Mouse (Mus musculus): Measurements from ENCODE around the gene Olfr820. TPM values are rescaled to one million over a fixed set of nuclear protein-coding genes. Genes with fewer than 3 reads are reported as not detected.
"Not testable (repeated sequence)": the region's sequence is repeated elsewhere in the genome, so short reads cannot be mapped to it uniquely, and the experiment has no call there.

The Olfr820 gene
- polyA plus RNA-seq (2016; fragmentation: Nextera tagmentation; extraction: Ambion mirVana): not detected in 2 replicates

DNA sequence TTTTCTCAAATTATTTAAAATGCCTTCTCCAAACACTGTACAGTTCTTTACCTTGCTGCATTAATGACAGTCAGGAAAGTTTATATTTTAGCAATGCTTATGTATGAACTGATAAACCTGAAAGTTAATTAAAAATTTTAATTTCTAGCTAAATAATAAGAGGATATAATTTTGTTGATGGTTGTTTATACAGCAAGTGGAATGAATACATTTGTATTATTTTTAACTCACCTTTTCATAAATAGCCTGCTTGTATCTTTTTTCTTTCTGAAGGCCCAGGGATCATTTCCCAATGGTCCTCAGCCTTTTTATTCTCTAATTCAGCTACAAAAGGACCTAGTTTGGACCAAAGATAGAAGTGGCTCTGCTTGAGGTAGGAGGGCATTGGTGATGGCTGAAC is at the start of gene Olfr820:
Gene Olfr820 (plus strand): TSS at position 301 of the 400 bp plus-strand sequence.
- Histone ChIP-seq H3K36me3 (no peaks in the 10 kb centered on the region), H3K4me1 (no peaks in the 10 kb centered on the region), H3K9me3 (no peaks in the 10 kb centered on the region), H3K27me3 (ENCODE audit: insufficient read depth, poor library complexity, severe bottlenecking) (no peaks in the 10 kb centered on the region), H3K4me3 (no peak within 1 kb of the TSS), H3K27ac (no peak within 1 kb of the TSS)
- DNase-seq (ENCODE audit: low spot score): no peak

DNA sequence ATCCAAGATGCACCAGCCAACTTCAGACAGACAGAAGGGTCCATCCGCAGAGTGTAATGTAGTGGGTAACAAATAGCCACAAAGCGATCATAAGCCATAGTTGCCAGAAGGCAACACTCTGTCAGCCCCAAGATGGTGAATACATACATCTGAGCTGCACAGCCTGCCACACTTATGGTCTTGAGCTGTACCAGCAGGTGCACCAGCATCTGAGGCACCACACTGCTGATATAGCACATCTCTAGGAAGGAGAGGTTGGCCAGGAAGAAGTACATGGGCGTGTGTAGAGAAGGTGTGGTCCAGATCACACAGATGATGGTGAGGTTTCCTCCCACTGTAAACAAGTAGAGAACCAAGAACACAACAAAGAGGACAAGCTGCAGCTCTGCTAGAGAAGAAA is 46.2 kb upstream of the Olfr820 start:
- not testable (repeated sequence) for DNase-seq (ENCODE audit: low spot score); H3K27me3 ChIP-seq (ENCODE audit: insufficient read depth, poor library complexity, severe bottlenecking); H3K9me3 ChIP-seq; H3K4me3 ChIP-seq; H3K4me1 ChIP-seq; H3K27ac ChIP-seq; H3K36me3 ChIP-seq
- WGBS: 80% methylated on average over 2 of the region's 3 CpGs

DNA sequence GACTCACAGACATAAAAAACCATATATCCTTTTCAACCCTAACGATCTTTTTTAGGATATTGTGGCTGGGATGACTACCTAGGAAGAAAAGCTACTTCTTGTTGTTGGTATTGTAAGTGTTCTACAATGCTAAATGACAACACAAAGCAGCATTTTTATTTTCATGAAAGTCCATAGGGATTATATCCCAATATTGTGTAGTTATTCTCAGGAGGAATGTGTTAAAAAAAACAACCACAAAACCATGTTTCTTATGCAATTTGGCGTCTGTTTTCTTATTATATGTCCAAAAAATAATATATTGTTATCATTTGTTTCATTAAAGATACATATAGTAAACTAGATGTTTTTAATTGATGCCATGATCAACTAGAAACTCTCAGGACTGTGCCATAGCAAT is 45.3 kb upstream of the Olfr820 start, which contains the start of gene Olfr819:
Gene Olfr819 (minus strand): TSS at position 101 of the 400 bp plus-strand sequence.
- DNase-seq (ENCODE audit: low spot score); H3K4me1 ChIP-seq: not testable (repeated sequence)
- WGBS: 72% methylated on average over 2 of the region's 2 CpGs

DNA sequence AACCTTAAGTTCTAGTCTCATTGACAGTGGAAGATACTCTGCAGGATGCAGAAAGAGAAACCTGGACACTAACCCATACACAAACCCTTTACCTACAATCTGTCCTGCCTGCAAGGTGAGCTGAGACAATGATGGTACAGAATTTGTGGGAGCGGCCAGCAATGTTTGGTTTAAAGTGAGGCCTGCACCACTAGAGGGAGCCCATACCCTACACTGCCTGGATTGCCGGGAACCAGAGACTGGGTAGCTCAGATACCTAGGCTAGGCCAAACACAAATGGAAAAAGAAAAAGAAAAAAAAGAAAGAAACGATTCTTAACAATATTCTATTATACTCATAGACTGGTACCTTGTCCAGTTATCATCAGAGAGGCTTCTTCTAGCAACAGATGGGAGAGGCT is 39.4 kb upstream of the Olfr820 start:
- H3K4me1 ChIP-seq; H3K9me3 ChIP-seq; H3K4me3 ChIP-seq; DNase-seq (ENCODE audit: low spot score); H3K27me3 ChIP-seq (ENCODE audit: insufficient read depth, poor library complexity, severe bottlenecking); H3K27ac ChIP-seq; H3K36me3 ChIP-seq: not testable (repeated sequence)
- WGBS: no CpG with 5 or more reads among the region's 3 CpGs

More for the DNA sequence above, 45.3 kb upstream of the Olfr820 start, which contains the start of gene Olfr819:
- not testable (repeated sequence) for H3K27ac ChIP-seq; H3K9me3 ChIP-seq; H3K4me3 ChIP-seq; H3K27me3 ChIP-seq (ENCODE audit: insufficient read depth, poor library complexity, severe bottlenecking); H3K36me3 ChIP-seq

DNA sequence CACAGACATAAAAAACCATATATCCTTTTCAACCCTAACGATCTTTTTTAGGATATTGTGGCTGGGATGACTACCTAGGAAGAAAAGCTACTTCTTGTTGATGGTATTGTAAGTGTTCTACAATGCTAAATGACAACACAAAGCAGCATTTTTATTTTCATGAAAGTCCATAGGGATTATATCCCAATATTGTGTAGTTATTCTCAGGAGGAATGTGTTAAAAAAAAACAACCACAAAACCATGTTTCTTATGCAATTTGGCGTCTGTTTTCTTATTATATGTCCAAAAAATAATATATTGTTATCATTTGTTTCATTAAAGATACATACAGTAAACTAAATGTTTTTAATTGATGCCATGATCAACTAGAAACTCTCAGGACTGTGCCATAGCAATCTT is 36.4 kb upstream of the Olfr820 start, which contains the start of gene Olfr247:
Gene Olfr247 (minus strand): TSS at position 101 of the 400 bp plus-strand sequence.
- H3K9me3 ChIP-seq; H3K36me3 ChIP-seq; H3K4me3 ChIP-seq; DNase-seq (ENCODE audit: low spot score); H3K27ac ChIP-seq; H3K27me3 ChIP-seq (ENCODE audit: insufficient read depth, poor library complexity, severe bottlenecking); H3K4me1 ChIP-seq: not testable (repeated sequence)
- WGBS: no CpG with 5 or more reads among the region's 2 CpGs

DNA sequence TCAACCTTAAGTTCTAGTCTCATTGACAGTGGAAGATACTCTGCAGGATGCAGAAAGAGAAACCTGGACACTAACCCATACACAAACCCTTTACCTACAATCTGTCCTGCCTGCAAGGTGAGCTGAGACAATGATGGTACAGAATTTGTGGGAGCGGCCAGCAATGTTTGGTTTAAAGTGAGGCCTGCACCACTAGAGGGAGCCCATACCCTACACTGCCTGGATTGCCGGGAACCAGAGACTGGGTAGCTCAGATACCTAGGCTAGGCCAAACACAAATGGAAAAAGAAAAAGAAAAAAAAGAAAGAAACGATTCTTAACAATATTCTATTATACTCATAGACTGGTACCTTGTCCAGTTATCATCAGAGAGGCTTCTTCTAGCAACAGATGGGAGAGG is 30.6 kb upstream of the Olfr820 start:
- not testable (repeated sequence) for DNase-seq (ENCODE audit: low spot score); H3K4me1 ChIP-seq; H3K4me3 ChIP-seq; H3K27me3 ChIP-seq (ENCODE audit: insufficient read depth, poor library complexity, severe bottlenecking); H3K27ac ChIP-seq; H3K9me3 ChIP-seq; H3K36me3 ChIP-seq
- WGBS: no CpG with 5 or more reads among the region's 3 CpGs

DNA sequence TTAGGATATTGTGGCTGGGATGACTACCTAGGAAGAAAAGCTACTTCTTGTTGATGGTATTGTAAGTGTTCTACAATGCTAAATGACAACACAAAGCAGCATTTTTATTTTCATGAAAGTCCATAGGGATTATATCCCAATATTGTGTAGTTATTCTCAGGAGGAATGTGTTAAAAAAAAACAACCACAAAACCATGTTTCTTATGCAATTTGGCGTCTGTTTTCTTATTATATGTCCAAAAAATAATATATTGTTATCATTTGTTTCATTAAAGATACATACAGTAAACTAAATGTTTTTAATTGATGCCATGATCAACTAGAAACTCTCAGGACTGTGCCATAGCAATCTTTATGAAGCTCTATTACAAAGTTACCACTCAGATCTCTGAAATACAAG is 27.5 kb upstream of the Olfr820 start, which contains the start of gene Gm10310:
Gene Gm10310 (minus strand): TSS at position 101 of the 400 bp plus-strand sequence.
- DNase-seq (ENCODE audit: low spot score); H3K27ac ChIP-seq; H3K4me3 ChIP-seq; H3K9me3 ChIP-seq; H3K4me1 ChIP-seq; H3K27me3 ChIP-seq (ENCODE audit: insufficient read depth, poor library complexity, severe bottlenecking); H3K36me3 ChIP-seq: not testable (repeated sequence)
- WGBS: no CpG with 5 or more reads among the region's 1 CpGs

DNA sequence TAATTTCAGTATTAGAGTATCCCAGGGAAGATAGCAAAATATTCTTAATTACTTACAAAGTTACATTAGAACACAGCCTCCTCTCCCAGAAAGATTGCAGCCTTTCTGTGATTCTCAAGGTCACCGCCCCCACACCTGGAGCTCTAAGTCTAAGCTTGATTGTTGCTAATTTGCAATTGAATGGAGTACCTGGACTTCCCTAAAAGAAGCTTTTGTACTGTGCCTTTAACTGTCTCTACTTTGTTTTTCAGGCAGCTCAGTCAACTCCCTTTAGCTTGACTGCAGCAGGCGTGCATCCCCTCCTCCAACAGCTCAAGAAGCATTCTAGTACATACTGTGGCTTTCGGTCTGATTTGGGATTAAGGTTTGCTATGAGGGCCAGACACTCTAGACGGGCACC is 8.3 kb upstream of the Olfr820 start:
- H3K27ac ChIP-seq; H3K9me3 ChIP-seq; H3K4me1 ChIP-seq; DNase-seq (ENCODE audit: low spot score); H3K27me3 ChIP-seq (ENCODE audit: insufficient read depth, poor library complexity, severe bottlenecking); H3K4me3 ChIP-seq; H3K36me3 ChIP-seq: not testable (repeated sequence)
- WGBS: 79% methylated on average over 4 of the region's 4 CpGs

DNA sequence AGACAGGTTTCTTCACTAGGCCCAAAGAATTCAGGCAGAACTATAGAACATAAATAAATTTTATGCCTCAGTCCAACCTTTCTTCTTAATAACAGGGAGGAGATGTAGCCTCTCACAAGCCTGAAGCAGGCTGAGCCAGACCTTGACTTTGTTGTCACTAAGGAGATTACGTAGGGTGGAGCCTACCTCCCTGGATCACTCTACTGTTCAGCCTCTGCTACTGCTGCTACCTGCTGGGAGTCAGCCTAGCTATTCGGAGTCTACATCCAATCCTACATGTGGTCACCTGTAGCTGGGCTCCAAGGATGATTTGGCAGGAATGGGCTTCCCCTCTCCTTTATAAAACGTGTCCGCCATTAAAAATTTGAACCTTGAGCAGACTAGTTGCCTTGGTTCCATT is 7.1 kb upstream of the Olfr820 start:
- H3K27me3 ChIP-seq (ENCODE audit: insufficient read depth, poor library complexity, severe bottlenecking); H3K4me3 ChIP-seq; H3K9me3 ChIP-seq; DNase-seq (ENCODE audit: low spot score); H3K4me1 ChIP-seq; H3K36me3 ChIP-seq; H3K27ac ChIP-seq: not testable (repeated sequence)
- 89% methylated on average over 4 of the region's 4 CpGs for WGBS

DNA sequence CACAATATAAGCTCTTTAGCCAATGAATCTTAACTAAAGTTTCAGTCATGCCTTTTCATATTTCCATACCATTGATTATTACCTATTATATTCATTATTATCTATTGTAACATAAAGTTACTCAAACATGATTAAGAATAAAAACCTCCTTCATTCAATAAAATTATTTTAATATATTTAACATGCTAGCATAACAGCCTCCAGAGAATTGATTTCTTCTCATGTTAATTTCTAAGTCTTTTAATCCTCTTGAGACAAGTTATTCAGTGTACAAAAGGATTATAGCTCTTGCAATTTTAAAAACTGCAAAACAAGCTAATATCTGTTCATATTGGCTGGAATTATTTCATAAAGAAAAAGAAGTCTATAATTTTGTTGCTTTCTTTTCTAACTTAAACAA is 17.6 kb downstream of the Olfr820 start, which contains the start of gene Olfr821:
Gene Olfr821 (plus strand): TSS at position 301 of the 400 bp plus-strand sequence.
- H3K9me3 ChIP-seq: no peaks in the 10 kb centered on the region

DNA sequence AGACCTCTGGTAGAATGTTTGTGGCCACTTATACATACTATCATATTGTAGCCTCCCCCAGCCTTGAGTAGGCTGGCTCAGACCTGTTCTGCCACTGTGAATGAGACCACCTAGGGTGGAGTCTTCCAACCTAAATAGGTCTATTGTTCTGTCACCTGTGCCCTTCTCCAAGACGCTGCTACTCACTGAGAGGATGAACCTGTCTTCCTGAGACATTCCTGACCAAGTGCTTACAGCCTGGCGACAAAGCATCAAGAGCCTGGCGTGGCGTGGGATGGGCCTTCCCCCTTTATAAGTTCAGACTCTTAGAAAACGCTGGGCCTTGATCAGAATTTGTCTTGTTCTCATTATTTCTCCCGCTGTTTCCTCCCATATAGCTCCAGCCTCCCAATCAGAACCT is 24.7 kb downstream of the Olfr820 start:
- Histone ChIP-seq H3K4me1 (no peaks in the 10 kb centered on the region), H3K36me3 (no peaks in the 10 kb centered on the region), H3K4me3 (no peak overlapping the region), H3K27me3 (ENCODE audit: insufficient read depth, poor library complexity, severe bottlenecking) (no peaks in the 10 kb centered on the region), H3K27ac (no peak overlapping the region), H3K9me3 (no peaks in the 10 kb centered on the region)
- no peak for DNase-seq (ENCODE audit: low spot score)
- WGBS: 68% methylated on average over 6 of the region's 6 CpGs

More for the DNA sequence above, 17.6 kb downstream of the Olfr820 start, which contains the start of gene Olfr821:
- H3K36me3 ChIP-seq: no peaks in the 10 kb centered on the region
- no peak for DNase-seq (ENCODE audit: low spot score)
- H3K4me3 ChIP-seq: no peak within 1 kb of the TSS
- H3K4me1 ChIP-seq: no peaks in the 10 kb centered on the region
- H3K27me3 ChIP-seq (ENCODE audit: insufficient read depth, poor library complexity, severe bottlenecking): no peaks in the 10 kb centered on the region
- H3K27ac ChIP-seq: no peak within 1 kb of the TSS

Other genes with a start within 250 kb of the Olfr820 start
- gene Olfr808, start 247.1 kb upstream of the Olfr820 start, polyA plus RNA-seq (2016; fragmentation: Nextera tagmentation; extraction: Ambion mirVana): not detected in 2 replicates
- gene Olfr809, start 238.0 kb upstream of the Olfr820 start, polyA plus RNA-seq (2016; fragmentation: Nextera tagmentation; extraction: Ambion mirVana): not detected in 2 replicates
- gene Olfr810, start 217.7 kb upstream of the Olfr820 start, polyA plus RNA-seq (2016; fragmentation: Nextera tagmentation; extraction: Ambion mirVana): not detected in 2 replicates
- not detected in 2 replicates for gene Olfr811, start 208.2 kb upstream of the Olfr820 start, polyA plus RNA-seq (2016; fragmentation: Nextera tagmentation; extraction: Ambion mirVana)
- gene Olfr812, start 166.5 kb upstream of the Olfr820 start, polyA plus RNA-seq (2016; fragmentation: Nextera tagmentation; extraction: Ambion mirVana): not detected in 2 replicates
- not detected in 2 replicates for gene Olfr813, start 157.3 kb upstream of the Olfr820 start, polyA plus RNA-seq (2016; fragmentation: Nextera tagmentation; extraction: Ambion mirVana)
- not detected in 2 replicates for gene Olfr814, start 132.8 kb upstream of the Olfr820 start, polyA plus RNA-seq (2016; fragmentation: Nextera tagmentation; extraction: Ambion mirVana)
- gene Olfr815, start 106.8 kb upstream of the Olfr820 start, polyA plus RNA-seq (2016; fragmentation: Nextera tagmentation; extraction: Ambion mirVana): not detected in 2 replicates
- gene Olfr816, start 97.0 kb upstream of the Olfr820 start, polyA plus RNA-seq (2016; fragmentation: Nextera tagmentation; extraction: Ambion mirVana): not detected in 2 replicates
- gene Olfr818, start 63.5 kb upstream of the Olfr820 start, polyA plus RNA-seq (2016; fragmentation: Nextera tagmentation; extraction: Ambion mirVana): not detected in 2 replicates
- gene Olfr819, start 45.4 kb upstream of the Olfr820 start, polyA plus RNA-seq (2016; fragmentation: Nextera tagmentation; extraction: Ambion mirVana): not detected in 2 replicates
- gene Olfr247, start 36.5 kb upstream of the Olfr820 start, polyA plus RNA-seq (2016; fragmentation: Nextera tagmentation; extraction: Ambion mirVana): not detected in 2 replicates
- gene Gm10310, start 27.6 kb upstream of the Olfr820 start, polyA plus RNA-seq (2016; fragmentation: Nextera tagmentation; extraction: Ambion mirVana): not detected in 2 replicates
- gene Olfr821, start 17.7 kb downstream of the Olfr820 start, polyA plus RNA-seq (2016; fragmentation: Nextera tagmentation; extraction: Ambion mirVana): not detected in 2 replicates
- gene Olfr822, start 58.6 kb downstream of the Olfr820 start, polyA plus RNA-seq (2016; fragmentation: Nextera tagmentation; extraction: Ambion mirVana): not detected in 2 replicates
- gene Olfr823, start 102.8 kb downstream of the Olfr820 start, polyA plus RNA-seq (2016; fragmentation: Nextera tagmentation; extraction: Ambion mirVana): not detected in 2 replicates
- gene Olfr824, start 117.4 kb downstream of the Olfr820 start, polyA plus RNA-seq (2016; fragmentation: Nextera tagmentation; extraction: Ambion mirVana): not detected in 2 replicates
- gene Olfr825, start 154.1 kb downstream of the Olfr820 start, polyA plus RNA-seq (2016; fragmentation: Nextera tagmentation; extraction: Ambion mirVana): not detected in 2 replicates
- gene Olfr826, start 171.6 kb downstream of the Olfr820 start, polyA plus RNA-seq (2016; fragmentation: Nextera tagmentation; extraction: Ambion mirVana): not detected in 2 replicates
- gene Olfr827, start 201.8 kb downstream of the Olfr820 start, polyA plus RNA-seq (2016; fragmentation: Nextera tagmentation; extraction: Ambion mirVana): not detected in 2 replicates